Mouse (Mus musculus): Measurements from ENCODE around the gene Il17f. TPM values are rescaled to one million over a fixed set of nuclear protein-coding genes. Genes with fewer than 3 reads are reported as not detected.
"Not testable (repeated sequence)": the region's sequence is repeated elsewhere in the genome, so short reads cannot be mapped to it uniquely, and the experiment has no call there.

Gene Il17f
- polyA plus RNA-seq, 1 experiment, result not detected

GRCm38 (mm10) chr1:20794760-20795159 is 4.3 kb upstream of the Il17f start:
- Histone ChIP-seq H3K9me3 (ENCODE audit: control insufficient read depth, low read length) (no peaks in the 10 kb centered on the region), H3K4me3 (replicated peaks) (no peak overlapping the region), H3K27me3 (ENCODE audit: control insufficient read depth) (peaks cover 2% of the 10 kb centered on the region), H3K4me1 (ENCODE audit: control insufficient read depth) (peaks cover 21% of the 10 kb centered on the region), H3K36me3 (ENCODE audit: control insufficient read depth) (peaks cover 25% of the 10 kb centered on the region)
- no peak for TF ChIP-seq GATA1 (IDR thresholded peaks at IDR 0.05; ENCODE audit: low read length)
- TF ChIP-seq TAL1 (IDR thresholded peaks at IDR 0.05; ENCODE audit: low read length), result no peak

DNA sequence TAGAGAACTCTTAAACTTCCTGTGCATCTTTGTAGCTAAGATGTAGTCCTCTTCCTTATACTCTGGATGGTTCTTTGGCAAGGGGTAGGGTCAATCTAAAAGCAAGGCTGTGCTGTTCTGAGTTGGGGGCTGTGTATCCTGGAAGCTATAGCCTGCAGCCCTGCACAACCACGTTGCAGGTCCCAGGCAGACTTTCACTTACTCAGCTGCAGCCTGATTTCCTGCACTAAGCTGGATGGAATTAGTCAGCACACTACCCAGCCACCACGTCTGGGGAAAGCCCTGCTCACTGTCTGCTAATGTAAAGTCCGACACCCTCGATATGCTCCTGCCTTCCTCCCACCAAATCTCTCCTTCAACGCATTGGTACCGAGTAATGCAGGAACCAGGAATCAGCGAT is 997 bp upstream of the Il17f start:
- Histone ChIP-seq H3K4me3 (replicated peaks) (no peak overlapping the region), H3K9me3 (ENCODE audit: control insufficient read depth, low read length) (no peaks in the 10 kb centered on the region), H3K27me3 (ENCODE audit: control insufficient read depth) (peaks cover 2% of the 10 kb centered on the region), H3K36me3 (ENCODE audit: control insufficient read depth) (no peaks in the 10 kb centered on the region), H3K4me1 (ENCODE audit: control insufficient read depth) (peaks cover 19% of the 10 kb centered on the region)
- TF ChIP-seq GATA1 (IDR thresholded peaks at IDR 0.05; ENCODE audit: low read length) (no peak), TAL1 (IDR thresholded peaks at IDR 0.05; ENCODE audit: low read length) (no peak)

- H3K4me1 ChIP-seq (ENCODE audit: control insufficient read depth), result no peaks in the 10 kb centered on the region
- H3K36me3 ChIP-seq (ENCODE audit: control insufficient read depth), result no peaks in the 10 kb centered on the region
- no peaks in the 10 kb centered on the region for H3K9me3 ChIP-seq (ENCODE audit: control insufficient read depth, low read length)
- no peak overlapping the region for H3K4me3 ChIP-seq (replicated peaks)
- peaks cover 2% of the 10 kb centered on the region for H3K27me3 ChIP-seq (ENCODE audit: control insufficient read depth)
- TF ChIP-seq GATA1 (IDR thresholded peaks at IDR 0.05; ENCODE audit: low read length) (no peak), TAL1 (IDR thresholded peaks at IDR 0.05; ENCODE audit: low read length) (no peak)
Measured at GRCm38 (mm10) chr1:20788419-20788818, 2.0 kb downstream of the Il17f start.

DNA sequence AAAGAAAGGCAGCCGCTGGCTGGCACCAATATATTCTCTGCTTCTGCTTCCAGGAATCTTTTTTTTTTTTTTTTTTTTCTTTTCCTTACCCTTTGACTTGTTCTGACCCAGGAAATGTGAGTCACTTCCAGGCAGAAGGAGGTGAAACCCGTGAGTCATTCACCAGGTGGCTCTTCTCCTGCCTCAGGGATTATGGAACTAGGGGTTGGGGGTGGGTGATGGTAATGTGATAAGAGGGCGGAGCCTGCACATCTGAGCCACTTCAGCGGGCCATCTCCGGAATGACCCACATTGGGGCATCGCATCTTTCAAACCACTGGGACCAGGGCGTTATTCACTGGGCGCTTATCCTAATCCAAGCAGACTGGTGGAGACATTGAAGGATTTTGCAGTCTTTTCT is 3.4 kb downstream of the Il17f start:
- TF ChIP-seq TAL1 (IDR thresholded peaks at IDR 0.05; ENCODE audit: low read length), result no peak
- no peaks in the 10 kb centered on the region for H3K9me3 ChIP-seq (ENCODE audit: control insufficient read depth, low read length)

GRCm38 (mm10) chr1:20778366-20778765 is 12.1 kb downstream of the Il17f start:
- no peaks in the 10 kb centered on the region for H3K27me3 ChIP-seq (ENCODE audit: control insufficient read depth)
- no peaks in the 10 kb centered on the region for H3K36me3 ChIP-seq (ENCODE audit: control insufficient read depth)
- H3K4me1 ChIP-seq (ENCODE audit: control insufficient read depth), result no peaks in the 10 kb centered on the region
- H3K9me3 ChIP-seq (ENCODE audit: control insufficient read depth, low read length), result no peaks in the 10 kb centered on the region
- no peak overlapping the region for H3K4me3 ChIP-seq (replicated peaks)
- TF ChIP-seq GATA1 (IDR thresholded peaks at IDR 0.05; ENCODE audit: low read length), result no peak
- TF ChIP-seq TAL1 (IDR thresholded peaks at IDR 0.05; ENCODE audit: low read length), result no peak

More for the DNA sequence above, 3.4 kb downstream of the Il17f start:
- Histone ChIP-seq H3K27me3 (ENCODE audit: control insufficient read depth) (peaks cover 2% of the 10 kb centered on the region), H3K4me3 (replicated peaks) (no peak overlapping the region), H3K36me3 (ENCODE audit: control insufficient read depth) (no peaks in the 10 kb centered on the region), H3K4me1 (ENCODE audit: control insufficient read depth) (no peaks in the 10 kb centered on the region)

DNA sequence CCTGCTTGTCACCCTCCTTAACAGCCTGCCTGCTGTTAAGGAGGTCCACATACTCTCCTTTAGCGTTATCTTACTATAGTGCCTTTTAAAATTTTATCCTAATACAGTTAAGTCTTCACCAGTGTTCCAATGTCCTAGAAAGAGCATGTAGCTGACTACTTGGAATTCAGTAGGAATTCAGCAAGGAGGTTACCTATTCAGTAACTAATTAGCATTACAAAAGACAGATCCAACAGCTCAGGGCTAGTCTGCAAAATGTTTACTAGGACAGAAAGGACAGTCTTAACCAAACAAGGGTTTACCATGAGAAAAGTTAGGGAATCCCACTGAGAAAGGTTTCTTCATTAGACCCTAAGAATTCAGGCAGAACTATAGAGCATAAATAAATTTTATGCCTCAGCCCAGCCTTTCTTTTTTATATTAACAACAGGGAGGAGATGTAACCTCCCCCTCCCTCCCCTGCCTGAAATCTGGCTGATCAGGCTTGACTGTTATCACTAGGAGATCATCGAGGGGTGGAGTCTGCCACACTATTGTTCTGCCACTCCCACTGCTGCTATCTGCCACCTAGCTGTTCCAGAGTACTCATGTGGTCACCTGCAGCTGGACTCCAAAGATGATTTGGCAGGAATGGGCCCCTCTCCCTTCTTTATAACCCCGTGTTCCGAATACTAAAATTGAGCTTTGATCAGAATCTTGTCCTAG is 16.2 kb downstream of the Il17f start:
- H3K4me3 ChIP-seq (replicated peaks); H3K4me1 ChIP-seq (ENCODE audit: control insufficient read depth); H3K36me3 ChIP-seq (ENCODE audit: control insufficient read depth); H3K9me3 ChIP-seq (ENCODE audit: control insufficient read depth, low read length); H3K27me3 ChIP-seq (ENCODE audit: control insufficient read depth): not testable (repeated sequence)

DNA sequence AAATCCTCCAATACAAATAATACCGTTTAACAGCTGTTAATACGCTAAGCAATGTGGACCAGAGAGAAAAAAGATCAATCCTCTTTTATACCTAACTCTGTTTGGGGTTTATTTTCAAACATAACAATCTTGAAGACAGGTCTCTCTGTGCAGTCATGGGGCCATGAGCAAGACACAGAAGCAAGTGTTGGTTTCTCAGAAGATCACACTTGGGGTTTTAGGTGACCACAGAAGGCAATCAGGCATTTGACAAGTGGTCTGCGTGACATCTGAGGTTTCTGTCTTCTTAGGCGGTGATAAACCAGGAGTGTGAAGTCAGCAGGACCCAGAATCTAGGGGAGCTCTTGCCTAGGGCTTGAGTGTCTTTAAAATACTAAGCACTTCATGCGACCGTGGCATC is 23.9 kb downstream of the Il17f start:
- no peaks in the 10 kb centered on the region for H3K4me1 ChIP-seq (ENCODE audit: control insufficient read depth)
- no peak for TF ChIP-seq GATA1 (IDR thresholded peaks at IDR 0.05; ENCODE audit: low read length)
- no peak for TF ChIP-seq TAL1 (IDR thresholded peaks at IDR 0.05; ENCODE audit: low read length)
- H3K9me3 ChIP-seq (ENCODE audit: control insufficient read depth, low read length), result no peaks in the 10 kb centered on the region
- H3K36me3 ChIP-seq (ENCODE audit: control insufficient read depth), result no peaks in the 10 kb centered on the region
- H3K4me3 ChIP-seq (replicated peaks), result no peak overlapping the region
- H3K27me3 ChIP-seq (ENCODE audit: control insufficient read depth), result no peaks in the 10 kb centered on the region

- Histone ChIP-seq H3K4me1 (ENCODE audit: control insufficient read depth) (no peaks in the 10 kb centered on the region), H3K4me3 (replicated peaks) (no peak overlapping the region)
Measured at GRCm38 (mm10) chr1:20761411-20761810, 29.0 kb downstream of the Il17f start.

DNA sequence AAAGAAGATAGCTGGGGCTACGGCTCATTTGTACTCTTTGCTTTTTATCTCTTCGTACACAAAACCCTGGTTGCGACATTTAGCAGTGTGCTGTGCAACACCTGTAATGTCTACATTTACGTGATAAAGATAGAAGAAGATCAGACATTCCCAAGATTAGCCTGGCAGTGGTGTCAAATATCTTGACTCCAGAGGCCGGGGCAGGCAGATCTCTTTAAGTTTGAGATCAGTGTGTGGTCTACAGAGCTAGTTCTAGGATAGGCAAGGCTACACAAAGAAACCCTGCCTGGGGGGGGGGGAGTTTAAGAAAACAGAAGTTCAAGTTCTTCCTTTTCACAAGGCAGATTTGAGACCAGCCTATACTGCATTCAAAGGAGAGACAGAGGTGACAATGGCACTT is 30.1 kb downstream of the Il17f start:
- no peaks in the 10 kb centered on the region for H3K9me3 ChIP-seq (ENCODE audit: control insufficient read depth, low read length)
- no peaks in the 10 kb centered on the region for H3K4me1 ChIP-seq (ENCODE audit: control insufficient read depth)
- TF ChIP-seq GATA1 (IDR thresholded peaks at IDR 0.05; ENCODE audit: low read length) (no peak), TAL1 (IDR thresholded peaks at IDR 0.05; ENCODE audit: low read length) (no peak)
- no peaks in the 10 kb centered on the region for H3K36me3 ChIP-seq (ENCODE audit: control insufficient read depth)
- no peak overlapping the region for H3K4me3 ChIP-seq (replicated peaks)
- no peaks in the 10 kb centered on the region for H3K27me3 ChIP-seq (ENCODE audit: control insufficient read depth)

More at GRCm38 (mm10) chr1:20761411-20761810, 29.0 kb downstream of the Il17f start:
- no peaks in the 10 kb centered on the region for H3K36me3 ChIP-seq (ENCODE audit: control insufficient read depth)
- H3K9me3 ChIP-seq (ENCODE audit: control insufficient read depth, low read length), result no peaks in the 10 kb centered on the region
- H3K27me3 ChIP-seq (ENCODE audit: control insufficient read depth), result no peaks in the 10 kb centered on the region
- TF ChIP-seq GATA1 (IDR thresholded peaks at IDR 0.05; ENCODE audit: low read length), result no peak
- TF ChIP-seq TAL1 (IDR thresholded peaks at IDR 0.05; ENCODE audit: low read length), result no peak

DNA sequence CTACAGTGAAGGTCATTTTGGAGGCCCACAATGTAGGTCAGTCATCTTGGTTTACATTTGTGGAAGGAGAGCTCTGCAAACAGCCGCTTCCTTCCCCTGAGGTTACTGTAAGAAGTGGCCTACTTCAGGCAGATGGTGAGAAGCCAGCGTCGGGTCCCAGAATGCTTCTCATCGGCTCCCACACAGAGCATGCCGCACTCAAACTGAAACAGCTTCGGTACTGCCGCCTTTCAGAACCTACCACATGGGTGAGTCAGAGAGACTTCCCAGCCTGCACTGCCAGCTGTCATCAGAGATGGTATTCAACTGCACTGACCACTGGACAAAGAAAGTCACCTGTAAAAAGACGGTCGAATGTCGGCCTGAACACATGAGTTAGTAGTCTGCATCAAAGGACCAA is 30.6 kb downstream of the Il17f start:
- TF ChIP-seq TAL1 (IDR thresholded peaks at IDR 0.05; ENCODE audit: low read length) (no peak), GATA1 (IDR thresholded peaks at IDR 0.05; ENCODE audit: low read length) (no peak)
- H3K4me3 ChIP-seq (replicated peaks), result no peak overlapping the region
- H3K36me3 ChIP-seq (ENCODE audit: control insufficient read depth), result no peaks in the 10 kb centered on the region

More for the DNA sequence above, 30.6 kb downstream of the Il17f start:
- no peaks in the 10 kb centered on the region for H3K4me1 ChIP-seq (ENCODE audit: control insufficient read depth)
- H3K27me3 ChIP-seq (ENCODE audit: control insufficient read depth), result no peaks in the 10 kb centered on the region
- H3K9me3 ChIP-seq (ENCODE audit: control insufficient read depth, low read length), result no peaks in the 10 kb centered on the region
